Mouse (Mus musculus): ENCODE data around the gene Bean1.

Gene Bean1

DNA sequence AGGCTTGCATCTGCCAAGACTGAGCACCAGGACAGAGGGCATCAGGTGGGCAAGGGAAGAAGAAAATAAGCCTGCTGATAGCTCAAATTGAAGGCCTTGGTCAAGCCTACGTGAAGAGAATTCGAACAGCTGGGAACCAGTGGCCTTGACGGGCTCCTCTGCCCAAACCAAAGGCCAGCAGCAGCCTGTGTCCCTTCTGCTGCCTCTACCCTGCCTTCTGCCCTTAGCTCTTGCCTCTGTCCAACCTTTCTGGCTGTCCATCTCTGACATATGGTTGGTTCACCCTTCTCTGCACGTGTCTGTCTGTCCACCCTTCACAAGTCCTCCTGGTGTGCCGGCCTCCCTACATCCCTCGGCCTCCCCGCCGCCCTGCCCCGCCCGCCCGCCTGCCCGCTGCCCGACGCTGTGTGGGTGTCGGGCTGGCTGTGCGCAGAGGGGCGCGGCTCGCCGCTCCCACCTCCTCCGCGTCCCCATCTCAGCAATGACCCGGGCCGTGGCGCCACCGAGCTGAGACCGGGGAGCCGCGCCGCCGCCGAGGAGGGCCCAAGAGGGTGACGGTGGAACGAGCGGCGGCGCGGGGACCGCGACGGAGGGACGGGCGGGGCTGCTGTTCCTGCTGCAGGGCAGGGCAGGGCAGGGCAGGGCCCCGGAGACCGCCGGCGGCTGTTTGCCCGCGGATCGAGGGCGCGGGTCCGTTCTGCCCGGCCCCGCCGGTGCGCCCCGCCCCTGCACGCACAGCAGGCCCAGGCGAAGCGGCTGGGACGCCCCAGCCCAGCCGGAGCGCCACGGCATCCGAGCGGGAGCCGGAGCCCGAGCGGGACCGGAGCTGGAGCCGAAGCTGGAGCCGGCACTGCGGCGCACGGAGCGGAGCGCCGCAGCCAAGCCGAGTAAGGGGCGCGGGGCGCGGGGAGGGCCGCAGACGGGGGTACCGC lies at the start of gene Bean1:
Gene Bean1, plus strand, starts transcription at position 325 of the 932 bp plus-strand sequence.
- 3% methylated on average over 86 of the region's 87 CpGs for WGBS

DNA sequence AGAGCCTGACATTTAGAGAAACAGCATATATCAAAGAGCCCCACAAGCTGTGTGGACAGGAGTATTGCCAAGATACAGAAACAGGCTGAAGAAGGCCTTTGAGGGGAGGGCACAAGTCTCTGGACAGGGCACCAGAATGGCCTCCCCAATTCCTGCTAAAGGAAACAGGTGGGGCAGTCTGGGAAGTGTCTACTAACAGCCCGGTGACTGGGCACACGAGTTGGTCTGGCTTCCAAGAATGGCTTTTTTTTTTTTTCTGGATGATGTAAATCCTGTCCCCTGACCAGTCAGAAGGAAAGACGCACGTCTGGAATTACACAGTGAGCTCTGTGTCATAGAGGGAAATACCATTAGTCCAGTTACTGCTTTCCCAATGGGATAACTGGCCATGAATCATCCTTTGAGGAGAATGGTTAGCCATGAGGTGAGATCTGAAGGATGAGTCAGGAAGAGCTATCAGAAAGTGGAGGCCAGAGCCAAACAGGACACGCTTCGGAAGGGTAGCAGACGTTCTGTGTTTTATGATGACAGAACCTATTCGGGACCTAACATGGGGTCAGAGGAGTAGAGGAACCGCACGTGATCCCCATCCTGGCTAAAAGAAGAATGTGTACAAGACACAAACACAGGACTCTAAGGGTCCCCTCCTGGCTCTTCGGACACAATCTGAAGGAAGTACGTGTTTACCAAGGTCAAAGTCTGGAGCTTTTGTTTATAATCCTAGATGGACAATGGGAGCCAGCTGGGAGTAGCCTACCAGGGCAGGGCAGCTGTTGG lies 48.4 kb upstream of the Bean1 start:
- 71% methylated on average over 12 of the region's 12 CpGs for WGBS

DNA sequence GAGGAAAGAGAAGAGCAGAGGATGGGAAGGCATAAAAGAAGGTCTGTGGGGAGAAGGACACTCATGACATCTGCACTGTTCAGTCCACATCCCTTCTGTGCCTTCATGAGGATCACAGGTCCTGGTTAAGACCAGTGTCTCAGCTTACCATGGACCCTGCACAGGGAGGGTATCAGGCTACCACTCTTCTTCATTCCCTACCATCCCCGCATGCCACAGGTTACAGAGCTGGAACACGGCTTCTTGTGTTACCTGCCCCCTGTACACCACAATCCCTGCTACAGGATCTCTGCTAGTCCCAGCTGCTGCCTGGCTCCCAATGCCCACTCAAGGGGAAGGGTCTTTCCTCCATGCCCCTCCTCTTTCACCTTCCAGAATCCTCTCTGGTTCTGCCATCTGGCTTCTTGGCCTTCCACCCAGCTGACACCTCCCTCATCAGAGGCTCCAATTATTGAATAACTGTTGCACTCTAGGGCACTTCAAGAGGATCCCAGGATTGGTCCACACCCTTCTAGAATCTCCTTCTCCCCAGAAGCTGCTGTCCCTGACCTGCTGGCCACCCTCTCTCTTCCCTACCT lies 47.1 kb upstream of the Bean1 start:
- WGBS: 92% methylated on average over 2 of the region's 2 CpGs

DNA sequence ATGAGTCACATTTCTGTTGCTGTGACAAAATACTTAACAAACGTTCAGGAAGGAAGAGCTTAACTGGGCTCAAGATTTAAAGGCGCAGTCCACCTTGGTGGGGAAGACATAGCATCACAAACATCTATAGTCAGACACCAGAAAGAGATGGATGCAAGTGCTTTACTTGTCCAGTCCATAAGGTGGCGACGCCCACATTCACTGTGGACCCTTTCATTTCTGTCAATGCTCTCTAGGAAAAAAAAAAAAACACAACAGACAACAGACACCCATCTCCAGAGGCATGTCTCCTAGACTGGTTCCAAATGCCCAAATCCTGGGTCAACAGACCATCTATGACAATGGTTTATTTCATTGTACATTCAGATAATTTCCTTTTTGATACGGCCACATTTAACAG lies 45.7 kb upstream of the Bean1 start:
- 70% methylated on average over 5 of the region's 5 CpGs for WGBS

DNA sequence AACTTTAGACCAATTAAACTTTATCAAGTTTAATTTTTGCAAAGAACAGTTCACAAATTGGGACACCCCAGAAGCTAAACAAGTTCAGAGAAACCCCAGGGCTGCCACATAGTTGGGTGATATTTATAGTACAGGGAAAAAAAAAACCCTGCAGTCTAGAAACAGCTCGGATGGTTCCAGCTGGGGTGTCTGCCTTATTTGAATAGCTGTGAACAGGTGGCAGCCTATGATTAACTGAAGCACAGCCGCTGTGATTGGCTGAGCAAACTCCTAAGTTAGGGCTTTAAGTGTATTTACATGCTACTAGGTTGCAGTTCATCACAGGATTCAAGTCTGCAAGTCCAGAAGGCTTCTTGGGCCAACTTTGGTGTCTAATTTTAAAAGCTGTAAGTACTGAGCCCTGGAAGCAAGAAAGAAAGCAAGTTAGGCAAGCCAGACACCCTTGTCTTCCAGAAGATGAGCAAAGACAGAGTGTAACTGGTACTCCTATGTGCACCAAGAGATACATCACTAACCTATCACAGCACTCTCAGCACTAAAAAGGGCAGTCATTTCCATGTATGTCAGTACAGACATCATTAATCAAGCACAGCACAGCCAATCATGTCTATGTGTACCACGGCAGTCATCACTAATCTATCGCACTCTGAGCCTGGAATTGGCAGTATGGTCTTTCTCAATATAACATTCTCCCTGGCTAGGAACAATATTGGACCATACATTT lies 42.9 kb upstream of the Bean1 start:
- WGBS: 32% methylated on average over 4 of the region's 4 CpGs

DNA sequence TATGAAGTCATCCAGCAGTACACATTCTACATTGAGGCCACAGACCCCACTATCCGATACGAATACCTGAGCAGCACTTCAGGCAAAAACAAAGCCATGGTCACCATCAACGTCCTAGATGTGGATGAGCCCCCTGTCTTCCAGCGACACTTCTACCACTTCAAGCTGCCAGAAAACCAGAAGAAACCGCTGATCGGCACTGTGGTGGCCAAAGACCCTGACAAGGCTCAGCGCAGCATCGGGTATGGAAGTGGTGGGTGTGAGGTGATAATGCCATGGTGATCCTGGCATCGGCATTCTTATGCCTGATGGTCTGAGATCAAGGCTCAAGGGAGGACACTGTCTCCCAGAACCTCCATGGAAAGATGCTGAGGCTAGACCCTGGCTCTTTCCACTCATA lies 39.3 kb upstream of the Bean1 start:
- 97% methylated on average over 9 of the region's 9 CpGs for WGBS

DNA sequence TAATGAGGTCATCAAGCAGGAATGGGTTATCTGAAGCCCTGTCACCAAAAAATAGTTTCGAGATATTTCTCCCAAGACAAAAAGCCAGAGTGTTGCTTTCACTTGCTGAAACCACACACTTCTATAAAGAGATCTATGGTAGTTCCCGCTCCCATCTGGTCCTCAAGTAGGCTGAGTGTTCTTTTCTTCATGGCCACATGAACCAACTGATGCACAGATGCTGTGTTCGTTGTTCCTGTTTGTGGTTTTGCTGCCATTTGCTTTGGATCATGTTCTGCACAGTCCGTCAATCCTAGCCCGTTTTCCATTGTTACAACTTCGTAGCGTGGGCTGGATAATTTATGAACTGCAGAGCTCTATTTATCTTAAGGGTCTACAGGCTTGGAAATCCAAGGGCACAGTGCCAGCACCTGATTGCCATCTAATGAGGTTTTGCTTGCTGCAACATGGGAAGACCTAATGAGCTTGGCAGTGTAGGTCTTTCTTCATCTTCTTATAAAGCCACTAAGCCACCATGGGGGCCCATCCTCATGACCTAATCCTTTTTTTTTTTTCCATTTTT lies 38.7 kb upstream of the Bean1 start:
- 41% methylated on average over 7 of the region's 7 CpGs for WGBS

DNA sequence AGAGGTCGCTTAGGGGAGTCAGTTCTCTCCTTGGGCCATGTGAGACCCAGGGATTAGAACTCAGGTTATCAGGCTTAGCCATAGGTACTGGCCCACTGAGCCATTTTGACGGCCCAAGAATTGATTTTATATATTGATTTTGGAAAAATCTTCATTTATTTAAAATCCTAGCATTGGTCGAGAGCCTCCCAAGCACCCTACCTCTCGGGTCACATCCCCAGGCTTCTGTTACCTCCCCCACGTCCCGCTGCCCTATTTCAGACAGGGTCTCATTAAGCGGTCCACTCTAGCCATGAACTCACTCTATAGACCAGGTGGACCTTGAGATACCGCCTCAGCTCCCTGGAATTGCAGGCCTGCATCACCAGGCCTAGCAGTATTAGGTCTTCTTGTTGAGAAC lies 35.7 kb upstream of the Bean1 start:
- 97% methylated on average over 8 of the region's 8 CpGs for WGBS

DNA sequence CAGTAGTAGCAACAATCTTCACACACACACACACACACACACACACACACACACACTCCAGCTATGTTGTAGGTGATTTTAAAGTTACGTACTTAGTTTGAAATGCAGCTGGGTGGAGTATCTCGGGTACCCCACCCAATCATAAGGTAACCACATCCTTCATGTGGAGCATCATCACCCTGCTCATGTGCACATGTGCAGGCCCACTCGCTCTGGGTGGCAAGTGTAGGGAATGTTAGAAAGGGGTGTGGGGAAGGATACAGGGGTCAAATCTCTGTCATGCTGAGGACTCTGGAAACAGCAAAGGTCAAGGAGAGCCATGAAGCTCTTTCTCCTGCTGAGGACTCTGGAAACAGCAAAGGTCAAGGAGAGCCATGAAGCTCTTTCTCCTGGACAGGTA lies 34.0 kb upstream of the Bean1 start:
- 93% methylated on average over 3 of the region's 3 CpGs for WGBS

DNA sequence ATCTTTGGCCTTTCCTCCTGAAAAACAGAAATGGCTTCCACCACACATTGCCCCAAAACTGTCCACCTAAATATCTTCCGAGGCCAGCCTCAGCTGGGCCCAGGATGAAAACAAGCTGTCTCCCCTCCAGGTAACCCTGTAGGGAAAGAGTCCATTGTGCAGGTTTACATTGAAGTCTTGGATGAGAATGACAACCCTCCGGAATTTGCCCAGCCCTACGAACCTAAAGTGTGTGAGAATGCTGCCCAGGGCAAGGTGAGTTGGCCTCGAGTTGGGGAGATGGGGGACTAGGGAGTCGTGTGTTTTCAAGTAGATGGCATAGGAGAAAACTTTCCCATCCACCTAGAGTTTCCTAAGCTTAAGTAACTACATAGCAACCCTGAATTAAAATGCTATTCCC lies 32.6 kb upstream of the Bean1 start:
- WGBS: 94% methylated on average over 5 of the region's 5 CpGs

DNA sequence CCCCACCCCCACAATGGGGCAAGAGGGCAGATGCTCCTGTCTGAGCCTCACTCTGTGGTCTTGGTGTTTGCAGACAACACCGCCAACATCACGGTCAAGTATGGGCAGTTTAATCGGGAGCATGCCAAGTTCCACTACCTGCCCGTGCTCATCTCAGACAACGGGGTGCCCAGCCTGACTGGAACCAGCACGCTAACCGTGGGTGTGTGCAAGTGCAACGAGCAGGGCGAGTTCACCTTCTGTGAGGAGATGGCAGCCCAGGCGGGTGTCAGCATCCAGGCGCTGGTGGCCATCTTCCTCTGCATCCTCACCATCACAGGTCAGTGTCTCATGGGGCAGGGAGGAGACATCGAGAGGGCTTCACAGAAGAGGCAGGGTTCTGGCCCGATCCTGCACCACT lies 29.6 kb upstream of the Bean1 start:
- WGBS: 90% methylated on average over 13 of the region's 13 CpGs

DNA sequence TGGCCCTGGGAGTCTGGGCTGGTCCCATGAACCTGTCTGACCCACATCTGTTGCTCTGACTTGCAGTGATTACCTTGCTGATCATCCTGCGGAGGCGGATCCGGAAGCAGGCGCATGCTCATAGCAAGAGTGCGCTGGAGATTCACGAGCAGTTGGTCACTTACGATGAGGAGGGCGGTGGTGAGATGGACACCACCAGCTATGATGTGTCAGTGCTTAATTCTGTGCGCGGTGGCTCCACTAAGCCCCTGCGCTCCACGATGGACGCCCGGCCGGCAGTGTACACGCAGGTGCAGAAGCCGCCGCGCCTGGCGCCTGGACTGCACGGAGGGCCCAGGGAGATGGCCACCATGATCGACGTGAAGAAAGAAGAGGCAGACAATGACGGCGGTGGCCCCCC lies 27.8 kb upstream of the Bean1 start:
- 91% methylated on average over 25 of the region's 25 CpGs for WGBS

DNA sequence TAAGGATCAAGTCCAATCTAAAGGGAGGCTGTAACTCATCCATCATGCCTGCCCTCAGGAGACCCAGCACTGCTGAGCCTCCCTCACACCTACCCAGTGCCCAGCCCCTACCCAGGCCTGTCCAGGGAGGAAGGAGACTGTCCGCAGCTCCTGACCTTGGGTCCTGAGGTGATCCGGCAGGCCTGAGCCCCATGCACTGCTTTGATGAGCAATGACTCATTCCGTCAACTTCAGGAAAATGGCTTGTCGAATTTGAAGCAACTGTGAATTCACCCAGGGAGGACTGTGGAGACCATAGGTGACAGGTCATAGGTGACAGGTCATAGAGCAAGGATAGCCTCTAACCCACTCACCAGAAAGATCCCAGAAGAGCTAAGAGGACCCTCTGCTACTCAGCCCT lies 26.9 kb upstream of the Bean1 start:
- 90% methylated on average over 4 of the region's 4 CpGs for WGBS

DNA sequence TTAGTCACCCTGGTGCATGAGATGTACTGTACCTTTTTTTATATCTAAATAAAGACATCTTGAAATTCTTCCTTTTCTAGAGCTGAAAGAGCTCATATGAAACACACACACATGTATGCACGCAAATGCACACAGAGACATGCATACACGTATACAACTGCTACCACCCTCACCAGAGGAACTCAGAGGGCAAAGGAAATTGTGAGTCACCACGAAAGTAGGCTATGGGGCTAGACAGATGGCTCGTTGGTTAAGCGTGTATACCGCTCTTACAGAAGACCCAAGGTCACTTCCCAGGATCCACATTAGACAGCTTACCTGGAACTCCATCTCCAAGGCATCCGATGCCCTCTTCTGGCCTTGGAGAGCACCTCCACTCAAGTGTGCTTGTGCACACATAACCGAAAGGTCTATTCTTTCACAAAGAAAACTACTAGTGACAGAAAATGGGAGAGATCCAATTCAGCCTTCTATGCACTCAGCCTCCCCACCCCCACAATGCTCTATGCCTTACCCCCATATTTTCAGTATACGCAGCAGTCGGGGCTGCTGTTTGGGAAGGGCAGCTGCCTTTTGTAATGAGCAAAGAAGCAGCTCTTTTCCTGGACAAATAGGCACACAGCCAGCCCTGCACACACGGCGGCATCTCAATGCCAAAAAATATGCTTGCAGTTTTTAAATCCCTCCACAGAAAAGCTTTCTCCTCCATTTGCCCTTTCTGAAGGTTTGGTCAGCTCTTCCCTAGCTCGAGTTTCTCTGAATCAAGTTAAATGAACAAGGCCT lies 25.6 kb upstream of the Bean1 start:
- WGBS: 62% methylated on average over 13 of the region's 13 CpGs

DNA sequence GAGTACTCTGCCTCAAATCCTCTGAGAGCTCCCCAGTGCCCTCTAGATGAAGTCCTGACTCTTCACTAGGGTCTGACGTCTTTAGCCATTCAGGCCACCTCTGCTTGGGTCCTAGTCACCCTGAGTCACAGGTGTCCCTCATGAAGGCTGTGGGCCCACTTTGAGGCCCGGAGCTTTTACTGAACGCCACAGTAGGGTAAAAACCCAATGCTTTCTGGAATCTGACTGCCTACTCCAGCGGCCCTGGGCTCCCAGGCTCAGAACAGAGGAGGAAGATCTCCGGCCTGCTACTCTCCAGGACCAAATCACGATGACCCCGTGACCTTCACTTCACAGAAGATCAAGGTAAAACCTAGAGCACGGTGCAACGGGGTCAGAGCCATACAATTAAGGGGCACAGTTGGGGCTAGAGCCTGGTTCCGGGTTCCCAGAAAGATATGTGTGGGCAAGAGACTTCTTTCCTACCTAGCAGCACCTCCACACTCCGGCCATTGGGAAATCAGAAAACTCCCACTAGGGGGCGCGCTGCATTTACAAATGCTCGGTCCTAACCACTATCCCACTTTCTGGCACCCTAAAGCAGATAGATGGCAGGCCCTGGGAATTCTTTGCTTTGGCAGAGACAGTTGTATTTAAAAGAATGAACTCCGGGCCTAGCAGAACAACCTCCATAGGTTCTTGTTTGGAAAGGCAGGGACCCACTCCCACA lies 24.1 kb upstream of the Bean1 start:
- WGBS: 39% methylated on average over 15 of the region's 15 CpGs

DNA sequence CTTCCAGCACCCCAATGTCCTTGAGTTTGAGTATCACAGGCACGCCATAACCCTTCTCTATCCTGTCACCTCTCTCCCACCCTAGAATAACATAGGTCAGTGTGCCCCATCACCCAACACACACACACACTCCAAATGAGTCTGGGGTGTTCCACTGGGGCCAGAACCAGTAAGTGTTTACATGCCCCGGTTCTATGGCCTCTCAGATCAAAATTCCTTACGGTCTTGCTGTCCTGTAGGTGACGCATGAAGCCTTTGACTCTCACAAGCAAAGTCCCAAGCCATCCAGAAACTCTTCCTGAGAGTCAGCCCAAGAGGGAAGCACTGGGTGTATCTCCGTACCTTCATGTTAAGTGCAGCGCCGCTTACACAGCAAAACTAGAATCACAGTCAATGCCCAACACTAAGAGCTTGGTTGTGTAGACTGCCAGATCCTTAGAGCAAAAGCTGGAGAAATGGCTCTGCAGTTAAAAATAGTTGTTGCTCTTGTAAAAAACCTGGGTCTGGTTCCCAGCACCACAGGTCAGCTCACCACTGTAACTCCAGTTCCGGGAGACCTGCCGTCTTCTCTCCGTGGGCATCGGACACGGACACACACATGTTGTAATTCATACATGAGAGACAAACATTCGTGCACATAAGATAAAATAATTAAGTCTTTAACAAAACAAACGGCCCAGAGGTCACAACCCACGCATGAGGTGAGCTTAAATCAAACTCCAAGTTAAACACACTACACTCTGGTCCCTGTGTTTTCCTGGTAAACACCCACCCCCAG lies 23.3 kb upstream of the Bean1 start:
- 91% methylated on average over 15 of the region's 15 CpGs for WGBS

DNA sequence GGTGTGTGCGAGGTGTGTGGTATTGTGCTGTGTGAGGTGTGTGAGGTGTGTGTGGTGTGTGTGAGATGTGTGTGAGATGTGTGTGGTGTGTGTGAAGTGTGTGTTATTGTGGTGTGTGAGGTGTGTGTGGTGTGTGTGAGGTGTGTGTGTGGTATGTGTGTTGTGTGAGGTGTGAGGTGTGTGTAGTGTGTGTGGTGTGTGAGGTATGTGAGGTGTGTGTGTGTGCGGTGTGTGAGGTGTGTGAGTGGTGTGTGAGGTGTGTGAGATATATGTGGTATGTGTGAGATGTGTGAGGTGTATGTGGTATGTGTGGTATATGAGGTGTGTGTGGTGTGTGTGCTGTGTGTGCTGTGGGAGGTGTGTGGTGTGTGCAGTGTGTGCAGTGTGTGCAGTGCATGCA lies 22.3 kb upstream of the Bean1 start:
- WGBS: 99% methylated on average over 2 of the region's 2 CpGs

DNA sequence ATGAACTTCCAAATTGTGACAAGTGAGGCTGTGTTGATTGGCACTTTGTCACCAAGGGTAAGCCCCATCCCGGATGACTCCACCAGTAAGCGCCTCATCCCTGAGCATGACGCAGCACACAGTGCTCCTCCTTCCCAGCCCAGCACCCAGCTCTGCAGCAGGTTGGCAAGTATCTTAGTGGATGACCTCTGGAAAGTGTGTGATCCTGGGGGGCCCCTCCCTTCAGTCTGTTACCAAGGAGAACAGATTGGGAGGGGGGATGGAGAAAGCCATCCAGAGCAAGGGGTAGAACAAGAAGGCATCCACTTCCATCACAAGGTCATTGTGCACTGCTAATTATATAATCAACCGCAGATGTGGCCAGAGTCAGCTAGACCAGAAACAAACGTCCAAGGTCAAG lies 9.5 kb upstream of the Bean1 start:
- 84% methylated on average over 5 of the region's 5 CpGs for WGBS

DNA sequence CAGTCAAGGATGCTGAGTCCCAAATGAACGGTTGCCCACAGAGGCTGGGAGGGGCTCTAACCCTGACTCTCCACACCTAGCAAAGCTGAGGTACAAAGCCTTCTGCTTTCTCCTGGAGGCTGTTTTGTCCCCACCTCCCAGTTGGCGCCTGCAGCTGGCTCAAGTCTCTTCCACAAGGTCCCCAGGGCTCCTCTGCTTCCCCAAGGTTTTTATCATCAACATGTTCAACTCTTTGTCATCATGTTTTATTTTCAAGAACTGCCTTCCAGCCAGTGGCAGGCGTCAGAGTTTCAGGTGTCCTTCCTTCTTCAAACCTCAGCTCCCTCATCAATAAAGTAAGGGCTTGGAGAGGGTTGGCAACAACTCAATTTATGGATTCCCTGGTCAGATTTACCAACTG lies 781 bp upstream of the Bean1 start:
- 88% methylated on average over 3 of the region's 3 CpGs for WGBS
